Mouse (Mus musculus) 3134 (cell line): Measurements from ENCODE around the gene Olfr47.
"Not testable (repeated sequence)": the region's sequence is repeated elsewhere in the genome, so short reads cannot be mapped to it uniquely, and the experiment has no call there.

Experiments used
- DNase-seq: peaks from one replicate; pipeline ENCODE4 v3.0.0-alpha.2; 2011; ENCODE audit warnings: low spot score; ENCODE audit not compliant: insufficient read length; ENCODE audit errors: extremely low read depth

Olfr47 gene

DNA sequence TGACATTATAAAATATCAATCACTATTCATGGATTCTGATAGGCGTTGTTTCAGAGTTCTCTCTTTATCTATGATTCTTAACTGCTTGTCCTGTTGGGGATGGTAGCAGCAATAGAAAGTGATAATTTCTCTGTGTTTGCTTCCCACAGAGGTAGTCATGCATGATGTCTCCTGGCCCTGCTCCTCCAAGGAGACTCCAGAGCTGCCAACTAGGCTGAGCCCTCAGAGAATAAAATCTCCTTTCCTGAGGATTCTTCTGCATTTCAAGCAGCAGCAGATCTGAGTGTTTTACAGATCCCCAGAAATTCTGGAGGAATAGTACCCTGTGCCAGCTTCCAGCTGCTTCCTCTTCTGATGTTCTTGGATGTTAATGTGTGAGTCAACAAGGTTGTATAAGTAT, at the start of gene Olfr47:
Gene Olfr47, plus strand, starts transcription at position 275 of the 400 bp plus-strand sequence.
- DNase-seq: not testable (repeated sequence)

DNA sequence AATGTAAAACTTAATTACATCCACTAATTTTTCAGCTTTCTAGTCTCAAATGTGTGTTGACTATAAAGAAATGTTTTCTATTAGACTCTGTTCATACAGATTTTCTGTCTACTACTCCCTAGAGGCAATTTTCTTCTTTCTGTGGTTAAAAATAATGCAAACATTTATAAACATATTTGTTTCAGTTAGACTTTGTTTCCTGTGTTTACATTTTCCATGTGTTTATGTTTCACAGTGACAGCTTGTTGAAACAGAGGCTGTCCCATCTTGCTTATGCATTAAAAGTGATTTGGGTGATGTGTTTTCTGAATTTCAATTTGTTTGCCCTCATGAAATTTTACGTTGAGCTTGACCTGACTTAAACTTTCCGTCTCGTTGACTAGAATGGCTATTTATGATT, 40.3 kb upstream of the Olfr47 start:
- no peak for DNase-seq

DNA sequence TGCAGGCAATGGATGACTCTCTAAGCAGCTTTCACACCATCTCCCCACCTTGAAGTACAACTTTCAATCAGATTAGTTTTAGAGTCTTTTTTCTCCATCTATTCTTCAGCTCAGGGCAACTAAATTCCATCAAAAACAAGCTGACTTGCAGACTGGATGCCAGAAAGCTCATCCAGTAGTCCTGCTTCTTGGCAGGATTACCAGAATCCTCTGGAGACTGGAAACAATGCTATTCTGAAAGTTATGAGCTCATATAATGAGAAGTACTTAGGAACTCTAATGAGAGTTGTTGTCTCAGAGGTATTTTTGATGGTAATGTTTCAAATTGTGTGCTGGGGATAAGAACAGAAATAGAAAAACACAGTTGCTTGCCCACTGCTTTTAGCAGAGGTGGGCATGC, 34.5 kb upstream of the Olfr47 start, which contains the start of gene Olfr435:
Gene Olfr435, plus strand, starts transcription at position 366 of the 400 bp plus-strand sequence.
- DNase-seq: no peak

DNA sequence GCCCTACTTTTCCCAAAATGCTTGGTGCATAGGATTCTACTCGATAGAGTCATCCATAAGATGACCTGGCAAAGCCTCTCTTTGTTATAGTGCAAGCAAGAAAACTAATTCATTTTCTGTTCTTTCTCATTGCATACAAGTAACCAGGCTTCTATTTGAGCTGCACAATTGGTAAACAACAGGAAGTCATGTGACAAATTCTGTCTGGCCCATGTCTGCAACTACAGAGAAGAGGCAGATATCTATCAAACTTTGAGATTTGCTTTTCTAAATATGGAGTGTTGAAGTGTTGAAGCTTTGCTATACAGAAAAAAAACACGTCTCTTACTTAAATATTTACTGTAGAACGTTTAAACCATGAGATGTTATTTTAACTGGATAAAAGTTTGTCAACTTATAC, 33.2 kb upstream of the Olfr47 start:
- no peak for DNase-seq

DNA sequence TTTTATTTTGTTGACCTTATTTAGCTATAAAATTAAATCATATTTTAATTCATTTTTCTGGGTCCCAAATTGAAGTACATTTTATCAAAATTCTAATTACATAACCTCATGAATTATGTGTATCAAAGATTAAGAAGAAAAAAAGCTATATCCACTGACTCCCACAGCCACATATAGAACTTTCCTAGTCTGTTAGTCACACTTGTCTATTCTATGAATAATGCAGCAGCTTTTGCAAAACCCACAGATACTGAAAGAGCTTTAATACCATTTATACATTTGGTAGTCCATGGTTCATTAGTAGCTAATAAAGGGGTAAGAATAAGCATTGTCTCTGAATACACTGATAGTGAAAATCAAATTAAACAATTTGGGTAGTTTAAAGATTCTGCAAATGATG, 28.5 kb upstream of the Olfr47 start:
- no peak for DNase-seq

DNA sequence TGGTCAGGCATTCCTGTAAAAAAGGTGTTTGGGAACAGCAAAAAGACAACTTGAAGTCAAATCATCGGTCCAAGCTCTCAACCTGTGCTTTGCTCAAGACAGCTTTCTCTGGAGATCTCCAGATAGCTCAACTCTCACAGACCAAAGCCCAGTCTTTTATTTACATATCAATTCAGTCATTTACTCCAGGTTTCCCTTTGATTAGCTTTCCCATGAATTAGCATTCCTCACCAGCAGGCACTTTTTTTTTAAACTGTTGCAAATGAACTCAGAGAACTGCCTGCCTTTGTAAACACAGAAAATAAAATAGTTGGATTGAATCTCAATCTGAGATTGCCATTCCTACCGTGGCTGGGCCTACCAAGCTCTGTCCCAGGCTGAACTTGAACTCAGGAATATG, 26.0 kb upstream of the Olfr47 start:
- DNase-seq: no peak

DNA sequence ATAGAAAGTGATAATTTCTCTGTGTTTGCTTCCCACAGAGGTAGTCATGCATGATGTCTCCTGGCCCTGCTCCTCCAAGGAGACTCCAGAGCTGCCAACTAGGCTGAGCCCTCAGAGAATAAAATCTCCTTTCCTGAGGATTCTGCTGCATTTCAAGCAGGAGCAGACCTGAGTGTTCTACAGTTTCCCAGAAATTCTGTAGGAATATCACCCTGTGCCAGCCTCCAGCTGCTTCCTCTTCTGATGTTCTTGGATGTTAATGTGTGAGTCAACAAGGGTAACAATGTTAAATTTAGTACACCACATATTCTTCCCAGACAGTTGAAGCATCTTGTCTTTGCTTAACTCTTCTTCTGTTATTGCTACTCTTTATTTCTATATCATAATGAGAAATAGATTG, 18.5 kb upstream of the Olfr47 start, which contains the start of gene Olfr434:
Gene Olfr434, plus strand, starts transcription at position 149 of the 400 bp plus-strand sequence.
- DNase-seq: not testable (repeated sequence)

DNA sequence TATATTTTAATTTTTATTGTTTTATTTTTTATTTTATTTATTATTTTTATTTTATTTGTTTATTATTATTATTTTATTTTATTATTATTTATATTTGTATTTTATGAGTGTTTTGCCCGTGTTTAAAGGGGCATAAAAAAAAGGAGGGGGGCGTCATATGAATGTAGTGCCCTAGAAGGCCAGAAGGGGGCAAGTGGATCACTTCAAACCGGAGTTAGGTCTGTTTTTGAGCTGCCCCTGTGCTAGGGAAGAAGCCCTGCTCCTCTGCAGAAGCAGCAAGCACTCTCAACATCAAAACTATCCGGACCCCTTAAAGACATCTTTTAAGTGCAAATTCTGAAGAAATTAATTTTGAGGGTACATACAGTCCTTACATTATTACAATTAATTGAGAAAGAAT, 10.7 kb downstream of the Olfr47 start:
- DNase-seq: no peak

DNA sequence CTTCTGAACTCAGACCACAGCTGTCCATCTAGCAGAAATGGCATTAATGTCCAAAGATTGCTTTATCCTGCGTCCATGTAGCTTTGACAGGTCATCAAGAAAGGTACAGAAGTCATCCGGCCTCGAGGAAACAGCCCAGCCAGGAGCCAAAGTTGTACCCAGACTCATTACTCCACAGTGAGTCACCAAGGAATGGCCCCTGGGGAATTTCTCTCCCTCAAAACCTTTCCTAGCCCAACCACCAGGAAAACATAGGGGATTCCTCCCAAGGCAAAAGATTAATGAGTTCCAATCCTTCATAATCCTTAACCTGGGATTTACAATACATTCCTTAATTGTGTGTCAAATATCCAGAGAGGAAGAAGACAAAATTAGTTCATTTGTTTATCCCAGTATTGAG, 16.1 kb downstream of the Olfr47 start:
- DNase-seq: peak; percentile 27

DNA sequence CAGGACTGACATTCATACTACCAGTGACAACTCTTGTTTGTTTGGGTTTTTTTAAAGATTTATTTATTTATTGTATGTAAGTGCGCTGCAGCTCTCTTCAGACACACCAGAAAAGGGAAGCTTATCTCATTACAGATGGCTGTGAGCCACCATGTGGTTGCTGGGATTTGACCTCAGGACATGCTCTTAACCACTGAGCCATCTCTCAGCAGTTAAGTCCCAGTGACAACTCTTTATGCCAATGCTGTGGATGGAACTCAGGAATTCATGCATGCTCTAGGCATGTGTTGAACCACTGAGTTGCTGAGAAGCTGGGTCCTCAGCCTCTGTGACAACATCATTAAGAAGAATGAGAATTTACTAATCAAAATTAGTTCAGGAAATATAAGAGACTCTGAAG, 21.7 kb downstream of the Olfr47 start:
- DNase-seq: no peak

DNA sequence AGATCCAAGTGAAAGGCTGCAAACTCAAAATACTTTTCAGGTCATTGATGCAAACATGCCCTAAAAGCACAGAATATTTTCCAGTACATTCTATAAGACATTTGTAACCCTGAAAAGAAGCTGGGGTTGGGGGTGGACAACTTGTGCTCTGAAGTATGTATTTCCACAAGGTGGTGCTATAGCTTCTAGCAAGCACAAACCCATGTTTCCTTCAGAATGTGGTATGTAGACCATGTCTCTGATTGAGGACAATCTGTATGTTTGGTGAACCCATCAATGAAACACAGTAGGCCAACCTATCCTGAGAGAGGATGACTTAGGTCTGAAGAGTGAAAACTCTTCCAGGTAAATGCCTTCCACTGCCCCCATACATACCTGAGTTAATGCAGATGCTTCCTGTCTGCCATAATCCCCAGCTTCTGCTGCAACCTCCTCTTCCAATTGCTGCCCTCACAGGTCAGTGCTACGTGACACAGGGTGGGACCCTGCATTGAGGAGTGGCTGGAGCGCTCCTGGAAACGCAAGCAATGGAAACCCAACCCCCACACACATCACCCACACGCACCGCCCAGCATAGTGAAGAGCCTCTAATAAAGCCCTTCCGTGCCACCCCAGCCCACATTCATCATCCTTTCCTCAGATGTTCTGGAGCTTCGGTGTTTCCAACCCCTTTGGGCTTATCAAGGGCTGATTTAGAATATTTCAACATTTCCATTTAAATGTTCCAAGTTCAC, 23.0 kb downstream of the Olfr47 start:
- DNase-seq: no peak

DNA sequence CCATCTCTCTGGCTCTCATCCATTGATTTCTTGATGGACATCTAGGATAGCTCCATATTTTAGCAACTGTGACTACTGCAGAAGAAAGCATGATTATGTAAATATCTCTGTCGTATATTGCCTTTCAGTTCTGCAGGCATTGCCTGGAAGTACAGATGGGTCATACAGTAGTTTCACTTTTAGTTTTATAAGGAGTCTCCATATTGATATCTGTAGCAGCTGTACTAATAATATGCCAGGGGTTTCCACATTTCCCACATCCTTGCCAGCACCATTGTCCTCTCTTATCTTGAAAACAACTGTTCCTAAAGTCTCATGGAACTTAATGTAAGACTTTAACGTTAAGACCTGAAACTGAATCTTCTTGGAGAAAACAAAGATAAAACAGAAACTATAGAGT, 29.4 kb downstream of the Olfr47 start:
- no peak for DNase-seq

DNA sequence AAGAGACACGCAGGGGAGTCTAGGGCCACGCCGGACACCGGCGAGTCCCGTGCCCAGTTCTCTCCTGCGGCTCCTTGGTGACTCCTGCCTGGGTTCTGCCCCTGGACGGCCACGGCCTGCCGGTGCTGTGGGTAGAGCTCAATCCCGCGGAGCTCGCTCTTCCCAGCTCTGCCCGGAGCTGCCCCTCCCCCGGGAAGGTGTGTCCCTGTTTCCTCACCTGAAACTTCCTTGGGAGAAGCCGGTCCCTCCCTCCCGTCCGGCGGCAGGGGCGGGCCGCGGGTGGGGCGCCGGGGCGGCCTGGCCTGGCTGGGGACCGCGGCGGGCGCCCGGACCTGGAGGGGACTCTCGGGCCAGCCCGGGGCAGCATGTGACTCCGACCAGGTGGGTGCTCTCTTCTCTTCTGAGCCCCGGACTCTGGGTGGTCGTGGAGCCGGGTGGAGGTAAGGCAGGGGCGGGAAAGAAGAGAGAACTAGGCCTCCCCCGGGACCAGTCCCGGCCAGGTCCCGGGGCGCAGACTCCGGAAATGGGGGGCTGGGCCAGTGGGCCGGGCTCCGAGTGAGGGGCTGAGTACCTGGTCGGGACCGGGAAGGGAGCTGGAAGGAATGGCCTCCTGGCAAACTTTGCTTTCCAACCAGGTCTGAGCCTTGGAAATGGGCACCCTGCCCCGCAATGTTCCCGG, 34.2 kb downstream of the Olfr47 start, which contains the start of gene Arhgef5:
Gene Arhgef5, plus strand, starts transcription at position 220 of the 679 bp plus-strand sequence.
- DNase-seq: peak; percentile 63

DNA sequence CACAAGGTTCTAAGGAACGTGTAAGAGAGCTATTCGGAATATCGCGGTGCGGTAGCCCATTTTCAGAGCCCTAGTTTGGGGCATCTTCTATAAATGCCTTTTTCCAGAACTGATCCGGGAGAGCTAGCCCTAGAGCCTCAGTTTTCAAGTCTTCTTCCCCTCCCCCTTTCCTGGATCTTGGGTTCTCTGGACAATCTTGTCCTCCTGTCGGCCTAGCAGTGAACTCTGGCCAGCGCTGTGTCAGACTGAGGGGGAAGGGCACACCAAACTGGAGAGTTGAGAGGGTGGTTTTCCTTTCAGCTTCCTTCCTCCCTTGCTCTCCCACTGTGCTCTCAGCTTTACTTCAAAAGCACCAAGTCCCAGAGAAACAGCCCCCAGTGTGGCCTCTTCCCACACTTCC, 35.0 kb downstream of the Olfr47 start:
- DNase-seq: peak; percentile 25

DNA sequence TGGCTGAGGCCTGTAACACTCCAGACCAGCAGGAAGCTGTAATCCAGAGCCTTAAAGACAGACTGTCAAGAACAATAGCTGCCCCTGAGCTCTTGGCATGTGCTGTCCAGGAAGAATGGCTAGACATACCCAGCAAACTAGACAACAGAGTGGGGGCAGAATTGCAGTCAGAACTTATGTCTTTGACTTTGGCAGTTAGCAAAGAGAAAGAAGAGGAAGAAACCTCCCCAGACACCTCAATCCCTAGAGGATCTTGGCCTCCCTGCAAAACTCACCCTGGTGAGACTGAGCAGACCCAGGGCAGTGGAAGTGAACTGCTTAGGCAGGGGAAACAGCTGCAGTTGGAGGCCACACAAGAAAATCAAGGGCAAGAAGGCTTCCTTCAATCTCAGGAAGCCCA, 41.3 kb downstream of the Olfr47 start:
- DNase-seq: no peak

DNA sequence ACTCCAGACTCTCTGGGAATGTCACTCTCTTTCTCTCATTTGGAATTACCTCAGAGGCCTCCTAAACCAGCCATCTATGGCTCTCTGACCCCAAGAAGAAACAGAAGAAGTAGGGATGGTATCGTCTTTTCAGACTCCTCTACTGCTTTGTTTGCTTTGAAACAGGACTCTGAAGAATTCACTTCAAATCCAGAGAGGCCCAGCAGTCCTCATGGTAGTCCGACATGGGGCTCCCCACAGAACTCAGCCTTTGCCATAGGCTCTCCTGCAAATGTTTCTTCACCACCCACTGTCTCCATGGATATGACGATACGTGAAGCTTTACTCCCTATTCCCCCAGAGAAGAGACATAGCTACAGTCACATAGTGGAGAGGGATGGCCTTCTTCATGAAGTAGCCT, 42.8 kb downstream of the Olfr47 start:
- no peak for DNase-seq

DNA sequence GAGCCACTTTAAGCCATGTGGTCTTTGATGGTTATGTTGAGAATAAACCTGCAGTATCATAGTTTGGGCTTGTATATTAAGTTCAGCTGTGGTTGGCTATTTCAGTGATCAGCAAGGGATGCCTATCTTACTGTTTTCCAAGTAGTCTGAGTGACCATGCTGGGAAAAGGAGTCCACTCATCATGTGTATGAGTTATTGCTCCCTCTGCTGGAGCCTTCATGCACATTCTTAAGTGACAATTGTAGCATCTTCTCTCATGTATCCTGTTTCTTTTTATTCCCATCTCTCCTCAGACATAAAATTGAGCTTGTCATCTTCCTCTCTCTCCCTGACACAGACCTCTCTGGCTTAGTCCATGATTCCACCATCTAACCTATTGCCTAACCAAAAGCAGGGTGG, 46.9 kb downstream of the Olfr47 start:
- no peak for DNase-seq

DNA sequence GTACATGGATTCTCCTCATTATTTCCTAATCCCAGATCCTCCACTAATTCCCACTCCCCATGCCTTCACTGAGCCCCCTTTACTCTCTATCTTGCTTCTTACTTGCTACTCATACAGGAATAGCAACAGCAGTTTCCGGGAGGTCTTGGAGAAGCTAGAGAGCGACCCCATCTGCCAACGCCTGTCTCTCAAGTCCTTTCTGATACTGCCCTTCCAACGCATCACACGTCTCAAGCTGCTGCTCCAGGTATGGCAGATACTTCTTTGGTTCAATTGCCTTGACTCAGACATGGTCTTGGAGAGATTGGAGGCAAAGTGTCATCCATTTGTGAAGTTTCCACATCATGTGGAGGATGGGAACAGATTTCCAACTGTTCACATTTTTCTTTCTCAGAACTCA, 49.2 kb downstream of the Olfr47 start:
- no peak for DNase-seq
